Mouse (Mus musculus): Measurements from ENCODE around the gene Pramef8. TPM values are rescaled to one million over a fixed set of nuclear protein-coding genes. Genes with fewer than 3 reads are reported as not detected.

Pramef8 gene
- 18.1 and 23.0 TPM in 2 replicates for polyA plus RNA-seq (2014; fragmentation: Nextera tagmentation; extraction: Ambion mirVana)

DNA sequence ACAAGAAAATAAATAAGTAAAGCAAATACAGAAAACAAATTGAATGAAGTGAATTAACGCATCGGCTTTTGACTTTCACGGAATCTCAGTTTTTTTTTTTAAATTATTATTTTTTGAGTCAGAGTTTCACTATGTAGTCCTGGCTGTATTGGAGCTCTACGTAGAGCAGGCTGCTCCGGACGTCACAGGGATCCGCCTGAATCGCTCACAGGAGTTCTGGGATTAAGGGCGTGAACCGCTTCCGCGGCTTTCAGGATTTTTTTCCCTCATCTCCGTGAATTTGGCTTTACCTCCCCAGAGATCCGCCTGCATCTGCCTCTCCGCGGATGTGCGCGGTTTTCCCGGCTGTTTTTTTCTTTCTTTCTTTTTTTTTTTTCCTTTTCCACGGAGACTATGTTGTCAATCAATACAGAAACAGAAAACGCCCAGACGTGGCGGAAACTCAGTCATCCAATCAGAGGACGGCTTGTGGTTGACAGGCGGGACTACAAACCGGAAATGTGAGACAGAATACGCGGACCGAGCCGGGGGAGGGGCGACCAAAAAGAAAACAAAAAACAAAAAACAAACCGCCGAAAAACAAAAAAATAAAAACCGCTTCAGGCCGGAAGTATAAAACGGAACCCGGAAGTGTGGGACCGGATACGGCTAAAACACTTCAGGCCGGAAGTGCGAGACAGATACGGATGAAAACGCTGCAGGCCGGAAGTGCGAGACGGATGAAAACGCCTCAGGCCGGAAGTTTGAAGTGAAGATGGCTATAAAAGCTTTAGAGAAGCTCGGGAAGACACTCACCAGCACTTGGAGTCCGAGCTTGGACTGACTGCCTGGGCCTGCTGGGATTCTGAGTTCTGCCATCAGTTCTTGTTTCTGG lies at the start of gene Pramef8:
TSS of gene Pramef8 (plus strand) at position 208 of the 874 bp plus-strand sequence.
- Histone ChIP-seq H3K9ac (ENCODE audit: low read length) (peak within 1 kb of the TSS; percentile 63), H3K27me3 (ENCODE audit: control insufficient read depth, insufficient read depth, low read length) (no peaks in the 10 kb centered on the region), H3K4me2 (ENCODE audit: low read depth, low read length, severe bottlenecking) (peak within 1 kb of the TSS; percentile 51), H3K4me3 (ENCODE audit: low read depth, low read length) (peak within 1 kb of the TSS; percentile 51), H3K27ac (ENCODE audit: low read depth, low read length) (peak within 1 kb of the TSS; percentile 68), H3K36me3 (ENCODE audit: control insufficient read depth, insufficient read depth, low read length) (peaks cover 2% of the 10 kb centered on the region), H3K9me3 (ENCODE audit: control insufficient read depth, low read length) (peaks cover 4% of the 10 kb centered on the region; the same call in 1 of the 2 replicates), H3K4me1 (replicated peaks; ENCODE audit: control insufficient read depth, insufficient read depth, low read length) (no peaks in the 10 kb centered on the region)
- peak; percentile 96 for ATAC-seq (replicated peaks; ENCODE audit: low FRiP score)
- DNase-seq (ENCODE audit: low spot score), result peak; percentile 90
- under 1% methylated on average over 50 of the region's 50 CpGs for WGBS

DNA sequence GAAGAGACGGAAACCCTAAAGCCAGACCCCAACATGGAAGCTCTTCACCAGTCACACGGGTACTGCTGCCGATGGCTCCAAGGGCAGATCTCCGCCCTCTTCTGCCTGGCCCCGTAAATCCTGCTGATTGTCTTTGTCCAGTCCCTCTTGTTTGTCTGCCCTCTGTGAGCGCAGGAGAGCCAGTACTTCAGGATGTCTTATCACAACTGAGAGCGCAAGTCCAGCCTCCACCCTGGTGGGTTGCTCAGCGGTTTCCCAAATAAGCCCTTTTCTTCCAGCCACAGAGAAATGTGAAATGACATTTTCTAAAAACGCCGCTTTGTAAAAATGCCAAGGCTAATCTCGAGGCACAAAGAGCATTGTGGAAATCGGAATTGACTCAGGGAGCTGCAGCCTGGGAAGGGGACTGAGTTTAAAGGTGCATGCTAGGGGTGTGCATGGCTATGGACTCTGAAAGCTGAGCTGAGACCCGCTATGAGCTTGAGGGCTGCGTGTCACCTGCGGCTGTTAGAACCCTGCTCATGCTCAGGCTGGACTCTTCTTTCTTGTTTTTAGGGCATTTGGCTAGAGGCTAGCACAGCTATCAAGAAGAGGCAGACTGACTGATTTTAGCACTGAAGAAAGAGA lies 45.7 kb upstream of the Pramef8 start:
- Histone ChIP-seq H3K9ac (ENCODE audit: low read length) (no peak overlapping the region), H3K4me2 (ENCODE audit: low read depth, low read length, severe bottlenecking) (no peak overlapping the region), H3K27me3 (ENCODE audit: control insufficient read depth, insufficient read depth, low read length) (no peaks in the 10 kb centered on the region), H3K4me1 (replicated peaks; ENCODE audit: control insufficient read depth, insufficient read depth, low read length) (peaks cover 2% of the 10 kb centered on the region; the same call in 1 of the 2 replicates), H3K9me3 (ENCODE audit: control insufficient read depth, low read length) (no peaks in the 10 kb centered on the region), H3K27ac (ENCODE audit: low read depth, low read length) (no peak overlapping the region), H3K4me3 (ENCODE audit: low read depth, low read length) (no peak overlapping the region), H3K36me3 (ENCODE audit: control insufficient read depth, insufficient read depth, low read length) (no peaks in the 10 kb centered on the region)
- ATAC-seq (replicated peaks; ENCODE audit: low FRiP score) (no peak), DNase-seq (ENCODE audit: low spot score) (no peak)
- WGBS, result 31% methylated on average over 15 of the region's 15 CpGs

DNA sequence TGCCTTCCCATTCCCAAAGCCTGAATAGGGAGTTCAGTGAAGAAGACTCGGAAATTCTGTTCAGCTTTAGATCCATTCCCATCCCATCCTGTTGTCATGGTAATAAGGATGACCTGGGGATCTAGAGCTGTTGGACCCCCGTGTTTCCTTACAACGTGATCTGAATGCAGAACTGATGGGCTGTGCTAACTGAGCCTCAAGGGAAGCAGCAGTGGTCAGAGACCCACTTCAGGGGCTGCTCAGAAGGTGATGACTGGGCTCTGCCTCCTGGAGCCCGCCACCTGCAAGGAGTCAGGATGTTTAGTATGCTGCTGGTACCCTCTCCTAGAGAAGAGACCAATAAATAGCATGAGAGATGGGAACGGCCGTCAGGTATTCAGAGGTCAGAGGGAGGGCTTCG lies 32.7 kb upstream of the Pramef8 start:
- 40% methylated on average over 7 of the region's 7 CpGs for WGBS
- Histone ChIP-seq H3K4me3 (ENCODE audit: low read depth, low read length) (no peak overlapping the region), H3K9me3 (ENCODE audit: control insufficient read depth, low read length) (no peaks in the 10 kb centered on the region), H3K4me1 (replicated peaks; ENCODE audit: control insufficient read depth, insufficient read depth, low read length) (peaks cover 2% of the 10 kb centered on the region; the same call in 1 of the 2 replicates), H3K4me2 (ENCODE audit: low read depth, low read length, severe bottlenecking) (no peak overlapping the region), H3K9ac (ENCODE audit: low read length) (no peak overlapping the region), H3K36me3 (ENCODE audit: control insufficient read depth, insufficient read depth, low read length) (no peaks in the 10 kb centered on the region), H3K27ac (ENCODE audit: low read depth, low read length) (no peak overlapping the region), H3K27me3 (ENCODE audit: control insufficient read depth, insufficient read depth, low read length) (no peaks in the 10 kb centered on the region)
- DNase-seq (ENCODE audit: low spot score) (no peak), ATAC-seq (replicated peaks; ENCODE audit: low FRiP score) (peak; percentile 37; the same call in 1 of the 2 replicates)

DNA sequence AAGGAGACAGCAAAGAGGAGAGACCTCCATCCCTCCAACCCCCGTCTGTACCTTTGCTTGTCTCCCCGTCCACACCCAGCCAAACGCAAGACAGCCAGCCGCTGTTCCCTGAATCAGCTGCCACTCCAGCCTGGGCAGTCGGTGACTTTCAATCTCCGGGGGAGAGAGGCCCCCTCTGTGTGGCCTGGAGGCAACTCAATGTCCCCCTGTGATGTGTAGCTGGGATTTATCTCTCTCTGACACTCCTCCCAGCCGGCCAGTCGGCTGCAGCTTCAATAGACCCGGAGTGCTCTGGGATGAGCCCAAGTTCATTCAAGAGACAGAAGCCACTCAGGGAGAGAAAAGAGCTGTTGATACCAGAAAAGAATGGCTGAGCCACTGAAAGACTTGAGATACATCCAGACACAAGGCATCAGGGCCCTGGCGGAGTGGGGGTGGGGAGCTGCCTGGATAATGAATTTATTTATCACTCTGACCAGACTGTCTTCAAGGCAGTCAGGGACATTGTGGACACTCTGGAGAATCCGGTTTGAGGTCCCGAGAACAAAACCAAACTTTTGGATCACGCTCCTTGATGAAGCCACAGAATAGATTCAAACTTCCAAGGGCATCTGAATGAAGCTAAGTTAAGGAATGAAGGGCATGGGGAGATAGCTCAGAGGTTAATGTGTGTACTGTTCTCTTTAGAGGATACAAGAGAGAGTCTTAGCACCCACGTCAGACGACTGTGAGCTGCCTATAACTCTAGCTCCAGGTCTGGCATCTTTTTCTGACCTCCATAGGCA lies 32.1 kb upstream of the Pramef8 start:
- H3K36me3 ChIP-seq (ENCODE audit: control insufficient read depth, insufficient read depth, low read length), result no peaks in the 10 kb centered on the region
- no peaks in the 10 kb centered on the region for H3K9me3 ChIP-seq (ENCODE audit: control insufficient read depth, low read length)
- 36% methylated on average over 15 of the region's 15 CpGs for WGBS
- H3K27ac ChIP-seq (ENCODE audit: low read depth, low read length), result no peak overlapping the region
- no peak overlapping the region for H3K4me2 ChIP-seq (ENCODE audit: low read depth, low read length, severe bottlenecking)
- H3K9ac ChIP-seq (ENCODE audit: low read length), result no peak overlapping the region
- H3K4me3 ChIP-seq (ENCODE audit: low read depth, low read length), result no peak overlapping the region
- H3K27me3 ChIP-seq (ENCODE audit: control insufficient read depth, insufficient read depth, low read length), result no peaks in the 10 kb centered on the region
- DNase-seq (ENCODE audit: low spot score), result no peak
- peaks cover 2% of the 10 kb centered on the region; the same call in 1 of the 2 replicates for H3K4me1 ChIP-seq (replicated peaks; ENCODE audit: control insufficient read depth, insufficient read depth, low read length)
- ATAC-seq (replicated peaks; ENCODE audit: low FRiP score), result peak; percentile 45; the same call in 1 of the 2 replicates

DNA sequence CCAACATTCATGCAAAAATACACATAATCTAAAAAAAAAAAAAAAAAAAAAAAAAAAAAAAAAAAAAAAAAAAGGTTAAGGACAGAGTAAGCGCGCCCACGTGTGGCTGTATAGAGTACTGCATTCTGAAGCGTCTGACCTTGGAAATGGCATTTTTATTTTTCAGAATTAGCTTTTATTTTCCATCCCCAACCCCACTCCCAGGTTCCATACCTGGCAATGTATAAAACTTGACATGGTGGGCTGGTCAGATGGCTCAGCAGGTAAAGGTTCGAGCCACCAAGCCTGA lies 31.6 kb upstream of the Pramef8 start:
- 2% methylated on average over 5 of the region's 5 CpGs for WGBS
- Histone ChIP-seq H3K27me3 (ENCODE audit: control insufficient read depth, insufficient read depth, low read length) (no peaks in the 10 kb centered on the region), H3K4me1 (replicated peaks; ENCODE audit: control insufficient read depth, insufficient read depth, low read length) (peaks cover 2% of the 10 kb centered on the region; the same call in 1 of the 2 replicates), H3K9me3 (ENCODE audit: control insufficient read depth, low read length) (no peaks in the 10 kb centered on the region), H3K9ac (ENCODE audit: low read length) (no peak overlapping the region), H3K27ac (ENCODE audit: low read depth, low read length) (no peak overlapping the region), H3K4me2 (ENCODE audit: low read depth, low read length, severe bottlenecking) (no peak overlapping the region), H3K4me3 (ENCODE audit: low read depth, low read length) (no peak overlapping the region), H3K36me3 (ENCODE audit: control insufficient read depth, insufficient read depth, low read length) (no peaks in the 10 kb centered on the region)
- no peak; the same call in 1 of the 2 replicates for ATAC-seq (replicated peaks; ENCODE audit: low FRiP score)
- peak; percentile 54 for DNase-seq (ENCODE audit: low spot score)

DNA sequence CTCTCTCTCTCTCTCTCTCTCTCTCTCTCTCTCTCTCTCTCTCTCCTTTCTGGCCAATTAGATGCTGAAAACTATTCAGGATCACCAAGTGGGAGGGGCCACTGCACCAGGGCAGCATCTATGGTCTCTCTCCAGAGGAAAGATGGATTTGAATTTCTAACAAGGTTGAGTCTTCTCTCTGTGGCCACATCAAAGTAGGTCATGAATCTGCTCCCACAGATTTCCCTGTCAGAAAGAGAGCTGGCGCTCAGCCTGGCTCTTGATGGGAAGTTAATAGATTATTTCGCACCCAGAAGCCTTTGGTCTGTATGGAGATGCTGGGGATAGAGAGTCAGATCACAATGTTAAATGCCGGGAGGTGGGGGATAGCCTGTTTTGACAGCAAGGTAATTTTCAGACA lies 30.1 kb upstream of the Pramef8 start:
- DNase-seq (ENCODE audit: low spot score) (no peak), ATAC-seq (replicated peaks; ENCODE audit: low FRiP score) (no peak)
- H3K9ac ChIP-seq (ENCODE audit: low read length), result no peak overlapping the region
- H3K27ac ChIP-seq (ENCODE audit: low read depth, low read length), result no peak overlapping the region
- 79% methylated on average over 3 of the region's 3 CpGs for WGBS
- H3K4me2 ChIP-seq (ENCODE audit: low read depth, low read length, severe bottlenecking), result no peak overlapping the region
- no peak overlapping the region for H3K4me3 ChIP-seq (ENCODE audit: low read depth, low read length)
- no peaks in the 10 kb centered on the region for H3K9me3 ChIP-seq (ENCODE audit: control insufficient read depth, low read length)
- H3K27me3 ChIP-seq (ENCODE audit: control insufficient read depth, insufficient read depth, low read length), result no peaks in the 10 kb centered on the region
- H3K4me1 ChIP-seq (replicated peaks; ENCODE audit: control insufficient read depth, insufficient read depth, low read length), result peaks cover 2% of the 10 kb centered on the region; the same call in 1 of the 2 replicates
- no peaks in the 10 kb centered on the region for H3K36me3 ChIP-seq (ENCODE audit: control insufficient read depth, insufficient read depth, low read length)

DNA sequence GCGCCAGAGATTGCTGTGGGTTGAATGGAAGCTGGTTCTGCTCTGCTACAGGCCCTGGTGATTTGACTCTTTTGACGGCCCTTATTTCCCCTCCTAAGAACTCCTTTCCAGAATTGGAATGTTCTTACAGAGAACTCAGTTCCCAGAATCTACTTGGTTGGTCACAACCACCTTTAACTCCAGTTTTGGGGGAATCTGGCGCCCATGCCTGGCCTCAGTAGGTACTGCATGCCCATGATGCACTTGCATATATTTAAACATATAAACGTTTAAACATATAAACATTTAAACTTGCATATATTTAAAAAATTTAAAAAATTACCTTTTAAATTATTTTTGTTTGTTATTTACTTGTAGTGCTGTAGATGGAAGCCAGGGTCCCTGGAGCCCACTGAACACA lies 28.6 kb upstream of the Pramef8 start:
- Histone ChIP-seq H3K27ac (ENCODE audit: low read depth, low read length) (no peak overlapping the region), H3K27me3 (ENCODE audit: control insufficient read depth, insufficient read depth, low read length) (no peaks in the 10 kb centered on the region), H3K4me1 (replicated peaks; ENCODE audit: control insufficient read depth, insufficient read depth, low read length) (peaks cover 2% of the 10 kb centered on the region; the same call in 1 of the 2 replicates), H3K9ac (ENCODE audit: low read length) (no peak overlapping the region), H3K36me3 (ENCODE audit: control insufficient read depth, insufficient read depth, low read length) (no peaks in the 10 kb centered on the region), H3K9me3 (ENCODE audit: control insufficient read depth, low read length) (no peaks in the 10 kb centered on the region), H3K4me3 (ENCODE audit: low read depth, low read length) (no peak overlapping the region), H3K4me2 (ENCODE audit: low read depth, low read length, severe bottlenecking) (no peak overlapping the region)
- no peak for ATAC-seq (replicated peaks; ENCODE audit: low FRiP score)
- no peak for DNase-seq (ENCODE audit: low spot score)
- WGBS, result 42% methylated on average over 4 of the region's 4 CpGs

DNA sequence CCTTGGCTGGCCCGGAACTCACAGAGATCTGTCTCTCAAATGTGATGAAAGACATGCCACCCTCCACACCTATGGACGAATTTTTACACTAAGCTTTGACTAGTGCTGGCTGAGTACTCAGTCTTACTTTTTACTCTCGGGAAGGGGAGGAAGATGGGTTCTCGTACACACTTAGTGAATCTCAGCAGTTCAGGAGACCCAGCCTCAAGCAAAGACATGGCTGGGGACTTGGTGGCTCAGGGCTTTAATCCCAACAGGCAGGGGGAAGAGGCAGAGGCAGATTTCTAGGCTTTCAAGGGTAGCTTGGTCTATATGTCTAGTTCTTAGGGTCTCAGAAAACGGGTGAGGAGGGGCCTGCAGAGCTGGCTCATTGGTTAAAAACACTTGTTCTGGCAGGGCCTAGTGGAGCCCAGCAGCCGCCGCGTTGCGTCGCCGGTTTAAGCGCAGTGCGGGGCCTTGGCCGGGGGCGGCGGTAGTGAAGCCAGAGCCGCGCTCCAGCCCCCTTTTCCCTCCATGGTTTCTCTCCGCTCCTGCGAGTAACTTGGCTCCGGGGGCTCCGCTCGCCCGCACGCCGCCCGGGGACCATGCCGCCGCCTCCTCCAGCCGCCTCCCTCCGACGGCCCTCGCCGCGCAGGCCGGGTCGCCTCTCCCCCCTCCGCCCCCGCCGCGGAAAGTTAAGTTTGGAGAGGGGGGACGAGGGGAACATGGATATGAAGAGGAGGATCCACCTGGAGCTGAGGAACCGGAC lies 23.1 kb upstream of the Pramef8 start:
- no peaks in the 10 kb centered on the region for H3K4me1 ChIP-seq (replicated peaks; ENCODE audit: control insufficient read depth, insufficient read depth, low read length)
- peak; percentile 89 for ATAC-seq (replicated peaks; ENCODE audit: low FRiP score)
- H3K4me2 ChIP-seq (ENCODE audit: low read depth, low read length, severe bottlenecking), result peak overlapping the region; percentile 45
- H3K9ac ChIP-seq (ENCODE audit: low read length), result peak overlapping the region; percentile 44
- no peaks in the 10 kb centered on the region; the same call in 1 of the 2 replicates for H3K9me3 ChIP-seq (ENCODE audit: control insufficient read depth, low read length)
- H3K27ac ChIP-seq (ENCODE audit: low read depth, low read length), result no peak overlapping the region
- peak; percentile 88 for DNase-seq (ENCODE audit: low spot score)
- WGBS, result 9% methylated on average over 33 of the region's 43 CpGs
- no peaks in the 10 kb centered on the region for H3K36me3 ChIP-seq (ENCODE audit: control insufficient read depth, insufficient read depth, low read length)
- H3K27me3 ChIP-seq (ENCODE audit: control insufficient read depth, insufficient read depth, low read length), result no peaks in the 10 kb centered on the region
- H3K4me3 ChIP-seq (ENCODE audit: low read depth, low read length), result peak overlapping the region; percentile 24; the same call in 1 of the 2 replicates

All from forebrain, embryonic 11.5 days (tissue).